Mouse (Mus musculus) spleen, adult 2 months (tissue): ENCODE results near the gene Olfr653.

ENCODE experiments used
- CTCF ChIP-seq: fragments of 200-500 bp; IDR thresholded peaks from 2 replicates; pipeline ENCODE4 v1.5.1; 2011; ENCODE audit warnings: mild to moderate bottlenecking, inconsistent platforms; ENCODE audit not compliant: insufficient read depth, insufficient read length, insufficient replicate concordance; ENCODE audit errors: extremely low read depth
- POLR2A ChIP-seq: fragments of 200-500 bp; IDR thresholded peaks from 2 replicates; pipeline ENCODE4 v1.6.1; 2011; ENCODE audit warnings: low read depth, low read length, inconsistent platforms

- TF ChIP-seq CTCF, result no peak
- no peak for TF ChIP-seq POLR2A
These were observed 16.5 kb upstream of the Olfr653 start, which contains the start of gene Olfr652 for GRCm38 (mm10) chr7:104560601-104561000.
